Mouse (Mus musculus) lung, adult 18-20 months (tissue): ENCODE results near the gene Ell.
A peak's percentile ranks its signal among the peaks of the same experiment; 100 is the strongest.
"Not testable (repeated sequence)": the region's sequence is repeated elsewhere in the genome, so short reads cannot be mapped to it uniquely, and the experiment has no call there.

Experiments
- DNase-seq, 2 experiments: peaks; one replicate each; pipeline ENCODE4 v3.0.0; 2022; ENCODE audit warnings: mixed read lengths in 2 of 2

Ell gene

DNA sequence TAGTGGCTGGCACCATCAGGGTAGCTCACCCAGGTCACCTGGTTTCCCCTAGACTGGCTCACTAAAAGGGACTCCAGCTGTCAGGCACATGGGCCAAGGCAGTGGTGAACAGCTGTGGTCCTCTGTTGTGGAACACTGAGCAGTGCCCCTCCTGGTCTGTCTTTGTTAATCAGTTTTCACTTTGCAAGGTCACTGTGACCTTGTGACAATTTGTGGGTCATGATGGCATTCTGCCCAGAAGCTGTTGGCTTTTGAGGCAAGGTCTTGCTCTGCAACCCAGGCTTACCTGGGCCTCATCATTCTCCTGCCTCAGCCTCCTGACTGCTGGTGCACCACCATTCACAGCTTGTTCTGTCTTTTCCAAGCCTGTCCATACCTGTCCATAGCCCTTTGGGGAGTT lies 31.1 kb downstream of the Ell start:
- no peak for DNase-seq

DNA sequence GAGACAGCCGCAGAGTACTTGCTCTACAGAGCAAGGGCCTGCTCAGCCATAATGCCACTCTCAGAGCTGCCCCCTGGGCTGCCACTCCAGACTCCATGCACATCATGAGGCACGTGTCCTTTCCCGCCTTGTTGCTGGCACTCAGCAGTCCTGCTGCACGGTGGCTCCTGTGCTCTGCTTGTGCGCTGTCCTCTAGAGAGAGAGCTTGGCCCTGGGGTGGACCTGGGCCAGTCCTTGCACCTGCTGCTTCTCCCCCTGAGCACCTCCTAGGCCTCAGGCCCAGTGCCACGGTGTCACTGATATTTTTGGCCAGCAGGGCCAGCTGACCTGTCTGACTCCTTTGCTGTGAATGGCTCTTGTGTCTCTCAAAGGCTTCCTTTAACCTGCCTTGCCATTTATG lies 31.7 kb downstream of the Ell start:
- peak; percentile 53 to 56 for DNase-seq

DNA sequence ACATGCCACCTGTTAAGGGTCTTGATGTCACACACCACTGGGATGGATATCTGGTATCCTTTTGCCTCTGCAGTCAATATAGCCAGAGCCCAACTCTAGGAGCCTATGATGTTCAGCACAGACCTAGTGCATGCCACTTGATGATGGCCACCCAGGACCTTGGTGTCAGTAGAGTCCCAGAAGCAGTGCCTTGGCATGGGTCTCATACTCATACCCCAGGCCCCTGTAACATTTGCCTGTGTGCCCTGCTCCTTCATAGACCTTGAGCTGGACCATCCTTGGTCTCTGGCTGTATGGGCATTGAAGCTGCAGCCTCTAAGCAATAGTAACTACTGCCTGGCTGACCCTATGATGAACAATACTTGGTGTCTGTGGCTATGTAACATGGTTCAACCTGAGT lies 35.0 kb downstream of the Ell start:
- no peak for DNase-seq

DNA sequence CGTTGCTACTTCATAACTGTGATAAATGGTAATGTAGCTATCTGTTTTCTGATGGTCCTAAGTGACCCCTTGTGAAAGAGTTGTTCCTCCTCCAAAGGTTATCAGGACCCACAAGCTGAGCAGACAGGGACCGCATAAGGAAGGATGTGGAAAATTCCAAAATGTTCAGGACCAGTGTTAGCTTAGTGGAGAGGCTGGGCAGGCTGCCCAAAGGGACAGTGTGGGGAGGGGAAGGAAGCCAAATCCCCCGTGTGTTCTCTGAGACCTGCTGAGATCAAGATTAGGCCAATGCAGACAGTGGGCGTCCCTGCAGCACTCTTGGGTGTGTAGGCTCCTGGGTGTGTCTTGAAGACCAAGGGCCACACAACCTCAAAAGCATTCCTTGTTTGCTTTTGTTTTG lies 35.7 kb downstream of the Ell start:
- DNase-seq: peak; percentile 51 to 71

DNA sequence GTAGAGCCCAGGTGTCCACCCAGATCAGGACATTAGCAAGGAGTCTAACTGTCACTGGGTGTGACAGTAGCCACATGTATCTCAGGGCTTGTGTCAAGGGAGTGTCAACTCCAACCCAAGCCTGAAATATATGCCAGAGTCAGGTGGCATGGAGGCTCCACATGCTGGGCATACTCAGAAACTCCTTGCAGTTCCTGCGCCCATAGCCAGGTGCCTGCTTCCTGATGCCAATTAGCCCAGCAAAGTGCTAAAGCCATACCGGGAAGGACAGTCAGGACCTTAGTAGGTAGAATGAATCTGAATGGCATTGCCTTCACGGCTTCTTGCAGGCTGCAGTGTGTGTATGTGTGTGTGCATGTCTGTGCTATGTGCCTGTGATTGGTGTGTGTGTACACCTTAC lies 38.0 kb downstream of the Ell start:
- no peak for DNase-seq

GRCm38 (mm10) chr8:70583476-70584387 lies 44.5 kb downstream of the Ell start:
- DNase-seq: peak in 1 of 2 experiments; percentile 38

DNA sequence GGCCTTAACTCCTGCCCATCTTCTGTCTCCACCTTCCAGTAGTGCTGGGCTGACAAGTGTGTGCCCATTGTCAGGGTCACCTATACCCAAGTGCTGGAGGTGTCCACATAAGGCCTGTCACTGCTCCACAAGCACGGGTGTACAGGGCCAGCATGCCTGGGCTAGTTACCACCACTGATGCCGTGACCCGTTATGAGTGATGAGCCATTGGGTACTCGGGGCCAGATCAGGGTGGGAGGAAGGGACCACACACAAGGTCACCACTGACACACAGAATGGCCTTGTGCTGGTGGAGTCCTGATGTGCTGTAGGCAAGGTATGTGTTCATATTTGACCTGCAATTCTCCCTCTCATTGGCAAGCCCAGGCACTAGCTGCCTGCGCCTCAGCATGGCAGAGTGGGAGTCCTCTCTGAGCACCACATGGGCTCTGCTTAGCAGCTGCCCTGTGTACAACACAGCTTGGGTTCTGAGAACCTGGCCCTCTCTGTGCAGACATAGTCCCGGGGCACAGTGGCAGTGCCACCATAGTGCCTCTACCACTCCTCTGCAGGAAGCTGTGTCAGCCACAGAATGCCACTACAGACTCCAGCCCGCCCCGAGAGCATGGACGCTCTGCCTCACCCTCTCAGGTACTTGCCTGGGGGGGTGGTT lies 45.5 kb downstream of the Ell start:
- no peak for DNase-seq

DNA sequence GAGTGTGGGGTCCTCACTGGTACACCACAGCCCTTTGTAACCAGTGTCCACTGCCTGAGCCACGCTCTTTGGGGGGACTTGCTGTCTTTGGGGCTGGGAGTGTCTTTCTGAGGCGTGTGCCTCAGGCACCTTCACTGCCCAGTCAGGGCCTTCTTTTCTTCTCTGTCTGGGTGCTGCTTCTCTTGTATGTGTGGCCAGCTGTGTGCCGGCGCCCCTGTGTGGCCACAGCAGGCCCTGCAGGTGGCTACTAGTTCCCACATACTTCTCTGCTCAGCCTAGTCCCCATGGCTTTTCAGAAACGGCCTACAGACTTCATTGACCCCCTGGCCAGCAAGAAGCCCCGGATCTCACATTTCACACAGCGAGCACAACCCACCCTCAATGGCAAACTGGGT lies 46.0 kb downstream of the Ell start:
- peak in 1 of 2 experiments; percentile 64 for DNase-seq

DNA sequence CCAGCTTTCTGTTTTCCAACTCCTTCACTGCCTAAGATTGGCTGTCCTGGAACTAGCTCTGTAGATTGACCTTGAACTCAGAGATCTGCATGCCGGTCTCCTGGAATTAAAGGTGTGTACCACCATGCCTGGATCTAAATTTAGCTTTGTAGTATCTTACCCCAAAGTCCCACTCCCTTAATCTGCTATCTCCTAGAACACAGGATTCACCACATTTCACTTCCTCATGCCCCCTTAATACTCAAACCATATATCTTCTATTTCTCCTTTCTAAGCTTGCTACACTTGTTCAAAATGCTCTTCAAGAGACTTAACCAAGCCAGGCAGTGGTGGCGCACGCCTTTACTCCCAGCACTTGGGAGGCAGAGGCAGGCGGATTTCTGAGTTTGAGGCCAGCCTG lies 48.7 kb downstream of the Ell start:
- DNase-seq: not testable (repeated sequence)

- DNase-seq: no peak
These were observed 52.3 kb downstream of the Ell start for GRCm38 (mm10) chr8:70591569-70591968.

GRCm38 (mm10) chr8:70593173-70593572 lies 53.9 kb downstream of the Ell start:
- peak in 1 of 2 experiments; percentile 37 for DNase-seq

GRCm38 (mm10) chr8:70593961-70594609 lies 54.8 kb downstream of the Ell start, which contains the start of gene Isyna1:
Gene Isyna1, plus strand, starts transcription at chr8:70594373.
- peak; percentile 92 to 94 for DNase-seq

DNA sequence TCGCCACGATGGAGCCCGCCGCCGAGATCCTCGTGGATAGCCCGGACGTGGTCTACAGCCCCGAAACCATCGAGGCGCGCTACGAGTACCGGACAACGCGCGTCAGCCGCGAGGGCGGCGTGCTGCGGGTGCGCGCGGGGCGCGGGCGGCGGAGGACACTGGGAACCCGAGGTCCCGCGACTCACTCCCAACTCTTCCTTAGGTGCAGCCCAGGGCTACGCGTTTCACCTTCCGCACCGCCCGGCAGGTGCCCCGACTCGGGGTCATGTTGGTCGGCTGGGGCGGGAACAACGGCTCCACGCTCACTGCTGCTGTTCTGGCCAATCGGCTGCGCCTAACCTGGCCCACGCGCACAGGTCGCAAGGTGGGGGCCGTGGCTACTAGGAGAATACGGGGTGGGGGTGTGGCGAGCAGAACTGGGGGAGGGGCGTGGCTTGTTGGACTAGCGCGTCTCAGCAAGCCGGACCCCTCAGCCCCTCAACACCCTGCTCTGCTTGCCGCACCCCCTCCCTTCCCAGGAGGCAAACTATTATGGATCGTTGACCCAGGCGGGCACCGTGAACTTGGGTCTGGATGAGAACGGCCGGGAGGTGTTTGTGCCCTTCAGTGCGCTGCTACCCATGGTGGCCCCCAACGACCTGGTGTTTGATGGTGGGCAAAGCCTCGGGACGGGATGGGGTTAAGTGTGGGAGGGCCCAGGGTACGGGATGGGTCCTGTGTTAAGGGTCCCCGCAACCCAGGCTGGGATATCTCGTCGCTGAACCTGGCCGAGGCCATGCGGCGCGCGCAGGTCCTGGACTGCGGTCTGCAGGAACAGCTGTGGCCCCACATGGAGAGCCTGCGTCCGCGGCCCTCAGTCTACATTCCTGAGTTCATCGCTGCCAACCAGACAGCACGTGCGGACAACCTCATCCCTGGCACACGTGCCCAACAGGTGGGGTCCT lies 55.6 kb downstream of the Ell start:
- peak; percentile 60 for DNase-seq

- DNase-seq: no peak
These were observed 56.6 kb downstream of the Ell start for GRCm38 (mm10) chr8:70595811-70596210.

DNA sequence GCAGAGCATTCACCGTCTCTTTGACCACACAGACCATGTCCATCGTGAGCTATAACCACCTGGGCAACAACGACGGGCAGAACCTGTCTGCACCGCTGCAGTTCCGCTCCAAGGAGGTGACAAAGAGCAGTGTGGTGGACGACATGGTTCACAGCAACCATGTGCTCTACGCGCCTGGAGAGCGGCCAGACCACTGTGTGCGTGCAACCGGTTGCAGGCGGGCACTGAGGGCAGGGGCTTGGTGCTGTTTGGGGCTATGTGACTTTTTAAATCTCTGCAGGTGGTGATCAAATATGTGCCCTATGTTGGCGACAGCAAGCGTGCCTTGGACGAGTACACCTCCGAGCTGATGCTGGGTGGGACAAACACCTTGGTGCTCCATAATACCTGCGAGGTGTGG lies 57.0 kb downstream of the Ell start:
- no peak for DNase-seq

DNA sequence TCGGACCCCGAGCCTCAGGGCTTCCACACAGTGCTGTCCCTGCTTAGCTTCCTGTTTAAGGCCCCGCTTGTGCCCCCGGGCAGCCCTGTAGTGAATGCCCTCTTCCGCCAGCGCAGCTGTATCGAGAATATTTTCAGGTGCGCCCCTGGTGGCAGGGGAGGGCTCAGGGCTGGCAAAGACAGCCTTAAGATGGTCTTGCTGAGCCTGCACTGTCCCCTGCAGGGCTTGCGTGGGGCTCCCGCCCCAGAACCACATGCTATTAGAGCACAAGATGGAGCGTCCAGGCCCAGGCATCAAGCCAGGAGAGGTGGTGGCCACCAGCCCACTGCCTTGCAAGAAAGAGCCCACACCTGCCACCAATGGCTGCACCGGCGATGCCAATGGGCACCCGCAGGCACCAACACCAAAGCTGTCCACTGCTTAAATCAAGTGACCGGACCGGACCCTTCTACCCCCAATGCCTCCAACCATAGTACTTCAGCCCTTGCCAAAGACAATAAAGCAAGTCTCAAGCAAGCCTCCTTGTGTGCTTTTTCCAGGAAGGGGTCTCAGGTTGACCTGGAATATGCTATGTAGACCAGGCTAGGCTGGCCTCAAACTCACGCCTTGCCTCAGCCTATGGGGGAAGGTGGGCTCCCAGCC lies 57.6 kb downstream of the Ell start:
- DNase-seq: no peak

DNA sequence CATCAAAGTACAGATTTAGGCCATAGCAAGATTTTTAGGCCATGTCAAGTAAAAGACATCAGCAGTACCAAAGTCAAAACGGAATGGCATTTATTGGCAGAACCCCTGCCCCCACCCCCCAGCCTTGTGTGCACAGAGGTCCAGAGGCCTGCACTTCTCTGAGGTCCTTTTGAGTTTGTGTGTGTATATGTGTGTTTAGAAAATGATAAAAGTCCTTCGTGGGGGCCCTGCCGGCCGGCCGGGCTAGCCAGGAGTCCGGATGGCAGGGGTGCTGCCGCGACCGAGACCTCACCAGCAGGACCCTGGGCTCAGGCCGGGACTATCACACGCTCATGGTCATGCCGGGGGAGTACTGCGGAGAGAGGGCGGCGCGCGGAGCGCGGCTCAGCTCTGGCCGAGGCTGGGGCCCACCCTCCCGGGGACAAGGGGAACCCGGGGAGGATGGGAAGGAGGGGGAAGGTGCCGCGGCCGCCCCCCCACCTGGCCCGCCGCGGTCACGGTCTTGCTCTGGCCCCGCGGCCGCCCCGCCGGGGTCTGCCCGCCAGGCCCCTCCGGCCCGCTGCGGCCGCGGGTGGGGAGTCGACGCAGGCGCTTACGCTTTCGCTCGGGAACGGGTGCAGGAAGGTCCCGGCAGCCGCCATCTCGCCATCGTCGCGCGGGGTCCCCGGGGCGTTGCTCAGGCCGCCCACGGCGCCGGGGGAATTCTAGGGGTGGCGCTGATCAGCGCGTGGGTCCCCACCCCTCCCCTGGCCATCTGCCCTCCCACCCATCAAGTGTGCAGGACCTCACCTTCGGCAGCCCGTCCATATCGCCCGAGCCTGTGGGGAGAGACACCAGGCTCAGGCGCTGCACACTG lies 58.4 kb downstream of the Ell start:
- DNase-seq: no peak

- peak; percentile 81 to 88 for DNase-seq
These were observed 59.0 kb downstream of the Ell start for GRCm38 (mm10) chr8:70598283-70598682.

DNA sequence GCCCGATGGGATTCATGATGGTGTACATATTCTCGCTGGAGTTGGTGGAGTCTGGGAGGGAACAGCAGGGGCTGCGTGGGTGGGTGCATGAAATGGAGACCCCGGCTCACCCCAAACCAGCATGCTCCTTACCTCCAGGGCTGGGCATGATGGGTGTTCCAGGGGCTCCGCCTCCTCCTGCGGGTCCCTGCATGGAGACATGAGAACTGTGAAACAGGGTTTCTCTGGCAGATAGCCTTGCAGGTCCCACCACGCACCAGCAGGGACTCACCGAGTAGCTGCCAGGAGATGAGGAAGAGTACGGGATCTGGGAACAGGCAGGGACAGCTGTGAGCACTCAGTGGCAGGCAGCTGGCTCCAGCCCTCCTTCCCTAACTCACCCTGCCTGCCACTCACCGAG lies 59.5 kb downstream of the Ell start:
- no peak for DNase-seq

DNA sequence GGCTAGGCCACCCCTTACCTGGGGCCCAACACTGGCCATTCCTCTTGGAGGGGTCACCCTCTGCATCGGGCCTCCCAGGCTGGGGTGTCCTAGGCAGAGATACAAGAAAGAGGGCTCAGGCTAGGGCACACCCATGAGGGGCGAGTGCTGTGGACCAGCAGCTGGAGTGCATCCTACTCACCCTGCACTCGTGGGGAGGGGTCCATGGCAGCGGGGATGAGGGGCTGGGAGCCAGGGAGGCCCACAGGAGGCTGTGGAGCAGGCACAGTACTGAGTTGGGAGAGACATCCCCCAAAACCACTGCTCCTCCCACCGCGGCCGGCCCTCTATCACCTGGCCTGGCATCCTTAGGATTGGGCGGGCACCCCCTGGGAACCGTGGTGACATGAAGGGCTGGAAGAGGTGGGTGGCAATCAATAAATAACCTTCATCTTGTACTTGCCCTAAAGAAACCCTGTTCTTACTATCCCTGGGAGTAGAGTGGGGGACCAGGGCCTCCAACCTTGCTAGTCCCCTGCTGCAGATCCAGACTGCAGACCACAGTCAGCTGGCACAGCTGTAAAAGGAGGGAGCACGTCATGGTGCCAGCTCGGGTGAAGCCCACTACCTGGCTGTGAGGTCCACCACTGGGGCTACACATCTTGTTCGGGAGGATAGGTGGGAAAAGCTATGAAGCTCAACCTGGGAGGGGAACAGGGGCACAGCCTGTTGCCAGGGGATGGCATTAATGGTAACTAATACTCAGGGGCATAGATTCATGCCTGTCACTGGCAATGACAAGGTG lies 60.4 kb downstream of the Ell start:
- DNase-seq: no peak
